9 mouse cellular contexts compared by ENCODE assay signal in genomic region chr4:41762099-41762687, GRCm38 (mm10). TPM values are rescaled to one million over a fixed set of nuclear protein-coding genes. Genes with fewer than 3 reads are reported as not detected.
DNase-seq lines count a peak whose midpoint lies in the region; ATAC-seq lines count a peak whose summit lies in the region.
"Had no signal": no experiment of that assay in that cellular context is flagged by ENCODE, and none has a peak within 500 bp of the region (broad histone marks: within the 10 kb centered on the region; RNA-seq: fewer than 3 reads in every experiment).

No protein-coding gene starts in this region.

- peak; percentile 60 for ATAC-seq in kidney, embryonic 16.5 days (ENCODE audit: low FRiP score, low TSS enrichment)
- peak; percentile 36; the same call in 1 of the 2 replicates for ATAC-seq in hindbrain, embryonic 11.5 days (ENCODE audit: low FRiP score)
- no peak for ATAC-seq in activated CD4-positive, CD25-positive, alpha-beta regulatory T cell, adult 4 months
- no peak for ATAC-seq in inflammation-experienced regulatory T-cells, adult 6 months

- H3K4me3 ChIP-seq in kidney, embryonic 16.5 days (ENCODE audit: low read length) = peak overlapping the region; percentile 52
- no peak overlapping the region for H3K4me3 ChIP-seq in hindbrain, embryonic 11.5 days (ENCODE audit: low read depth, low read length)
- peak overlapping the region; percentile 24 for H3K4me3 ChIP-seq in midbrain, embryonic 10.5 days

- H3K9me3 ChIP-seq in kidney, embryonic 16.5 days (ENCODE audit: low read length) = no peaks in the 10 kb centered on the region
- H3K9me3 ChIP-seq in hindbrain, embryonic 11.5 days (ENCODE audit: control insufficient read depth, low read length) = no peaks in the 10 kb centered on the region
- no peaks in the 10 kb centered on the region for H3K9me3 ChIP-seq in midbrain, embryonic 10.5 days (replicated peaks)

- H3K36me3 ChIP-seq in kidney, embryonic 16.5 days (ENCODE audit: insufficient read depth, low read length) = no peaks in the 10 kb centered on the region
- H3K36me3 ChIP-seq in hindbrain, embryonic 11.5 days (ENCODE audit: control insufficient read depth, insufficient read depth, low read length) = no peaks in the 10 kb centered on the region
- no peaks in the 10 kb centered on the region for H3K36me3 ChIP-seq in midbrain, embryonic 10.5 days

- 31% methylated on average over 8 of the region's 8 CpGs for WGBS in kidney, embryonic 16.5 days
- 40% methylated on average over 8 of the region's 8 CpGs for WGBS in hindbrain, embryonic 11.5 days
- WGBS in midbrain, embryonic 10.5 days = 33% methylated on average over 8 of the region's 8 CpGs

- H3K4me2 ChIP-seq in kidney, embryonic 16.5 days (replicated peaks; ENCODE audit: low read depth, low read length) = peak overlapping the region; percentile 65
- H3K4me2 ChIP-seq in hindbrain, embryonic 11.5 days (replicated peaks; ENCODE audit: low read depth, low read length) = peak overlapping the region; percentile 7

- H3K9ac ChIP-seq in kidney, embryonic 16.5 days (replicated peaks; ENCODE audit: low read length) = peak overlapping the region; percentile 71
- peak overlapping the region; percentile 28; the same call in 1 of the 2 replicates for H3K9ac ChIP-seq in hindbrain, embryonic 11.5 days (ENCODE audit: low read depth, low read length)

- peaks cover 38% of the 10 kb centered on the region for H3K4me1 ChIP-seq in kidney, embryonic 16.5 days (ENCODE audit: insufficient read depth, low read length)
- peaks cover 2% of the 10 kb centered on the region; the same call in 1 of the 2 replicates for H3K4me1 ChIP-seq in hindbrain, embryonic 11.5 days (replicated peaks; ENCODE audit: control insufficient read depth, insufficient read depth, low read length)
- peaks cover 35% of the 10 kb centered on the region for H3K4me1 ChIP-seq in midbrain, embryonic 10.5 days

- H3K27me3 ChIP-seq in kidney, embryonic 16.5 days (ENCODE audit: insufficient read depth, low read length) = no peaks in the 10 kb centered on the region
- H3K27me3 ChIP-seq in hindbrain, embryonic 11.5 days (ENCODE audit: control insufficient read depth, insufficient read depth, low read length) = no peaks in the 10 kb centered on the region
- H3K27me3 ChIP-seq in midbrain, embryonic 10.5 days (ENCODE audit: low read depth, poor library complexity, severe bottlenecking) = no peaks in the 10 kb centered on the region

- H3K27ac ChIP-seq in kidney, embryonic 16.5 days (ENCODE audit: low read length) = peak overlapping the region; percentile 92
- H3K27ac ChIP-seq in hindbrain, embryonic 11.5 days (ENCODE audit: low read depth, low read length) = peak overlapping the region; percentile 34; the same call in 1 of the 2 replicates
- peak overlapping the region; percentile 84 for H3K27ac ChIP-seq in midbrain, embryonic 10.5 days (replicated peaks)
- H3K27ac ChIP-seq: macrophage had no signal

- no peak for DNase-seq in kidney, adult 11 months
- peak; percentile 51 for DNase-seq in embryo, embryonic 11.5 days (ENCODE audit: low read depth, low spot score)
- DNase-seq in hindbrain, embryonic 11.5 days (ENCODE audit: low spot score) = peak; percentile 44
- no peak for DNase-seq in midbrain, embryonic 10.5 days (ENCODE audit: low spot score)
- no peak for DNase-seq in spleen, adult 12 weeks (ENCODE audit: low spot score)

RNA-seq across cellular contexts. Expression of gene Sigmar1, which starts 6.2 kb away (rescaled TPM):
- 98.2 and 100 TPM in 2 replicates for polyA plus RNA-seq in kidney, embryonic 16.5 days (2015; fragmentation: Nextera tagmentation; extraction: Ambion mirVana)
- polyA plus RNA-seq in hindbrain, embryonic 11.5 days (2014; fragmentation: Nextera tagmentation; extraction: Ambion mirVana) = 71.5 and 71.9 TPM in 2 replicates
- polyA plus RNA-seq in midbrain, embryonic 10.5 days (2016; fragmentation: Nextera tagmentation; extraction: Ambion mirVana) = 87.3 and 96.3 TPM in 2 replicates
- 10 to 100 TPM; 35.9 to 40.3 TPM for polyA plus RNA-seq in activated CD4-positive, CD25-positive, alpha-beta regulatory T cell, adult 4 months (2017; shearing (Covaris generic))
- 10 to 100 TPM; 31.8 to 42.9 (median 34.1) TPM for polyA plus RNA-seq in inflammation-experienced regulatory T-cells, adult 6 months (2017; shearing (Covaris generic))

RNA-seq across cellular contexts. Expression of gene Galt, which starts 7.2 kb away (rescaled TPM):
- polyA plus RNA-seq in kidney, embryonic 16.5 days (2015; fragmentation: Nextera tagmentation; extraction: Ambion mirVana) = 61.9 and 65.5 TPM in 2 replicates
- 24.0 and 26.1 TPM in 2 replicates for polyA plus RNA-seq in hindbrain, embryonic 11.5 days (2014; fragmentation: Nextera tagmentation; extraction: Ambion mirVana)
- 19.1 and 21.4 TPM in 2 replicates for polyA plus RNA-seq in midbrain, embryonic 10.5 days (2016; fragmentation: Nextera tagmentation; extraction: Ambion mirVana)
- 10 to 100 TPM; 68.4 to 76.4 TPM for polyA plus RNA-seq in activated CD4-positive, CD25-positive, alpha-beta regulatory T cell, adult 4 months (2017; shearing (Covaris generic))
- 100 to 1,000 TPM in 1 of 3 experiments, 10 to 100 TPM in 2; 43.1 to 105 (median 70.1) TPM for polyA plus RNA-seq in inflammation-experienced regulatory T-cells, adult 6 months (2017; shearing (Covaris generic))

RNA-seq across cellular contexts. Expression of gene Ccl27a, which starts 11.9 kb away (rescaled TPM):
- polyA plus RNA-seq in kidney, embryonic 16.5 days (2015; fragmentation: Nextera tagmentation; extraction: Ambion mirVana) = 36.3 and 38.5 TPM in 2 replicates
- 79.4 and 84.8 TPM in 2 replicates for polyA plus RNA-seq in hindbrain, embryonic 11.5 days (2014; fragmentation: Nextera tagmentation; extraction: Ambion mirVana)
- 52.4 and 67.6 TPM in 2 replicates for polyA plus RNA-seq in midbrain, embryonic 10.5 days (2016; fragmentation: Nextera tagmentation; extraction: Ambion mirVana)
- 10 to 100 TPM in 1 of 2 experiments, 1 to 10 TPM in 1; 8.6 to 10.1 TPM for polyA plus RNA-seq in activated CD4-positive, CD25-positive, alpha-beta regulatory T cell, adult 4 months (2017; shearing (Covaris generic))
- 10 to 100 TPM in 1 of 3 experiments, 1 to 10 TPM in 2; 4.7 to 11.9 (median 6.4) TPM for polyA plus RNA-seq in inflammation-experienced regulatory T-cells, adult 6 months (2017; shearing (Covaris generic))

RNA-seq across cellular contexts. Expression of gene Arid3c, which starts 31.3 kb away (rescaled TPM):
- polyA plus RNA-seq in kidney, embryonic 16.5 days (2015; fragmentation: Nextera tagmentation; extraction: Ambion mirVana) = not detected in 2 replicates
- 0.68 and 0.93 TPM in 2 replicates for polyA plus RNA-seq in hindbrain, embryonic 11.5 days (2014; fragmentation: Nextera tagmentation; extraction: Ambion mirVana)
- 0.28 and 0.63 TPM in 2 replicates for polyA plus RNA-seq in midbrain, embryonic 10.5 days (2016; fragmentation: Nextera tagmentation; extraction: Ambion mirVana)
- polyA plus RNA-seq in activated CD4-positive, CD25-positive, alpha-beta regulatory T cell, adult 4 months (2017; shearing (Covaris generic)) = not detected
- not detected for polyA plus RNA-seq in inflammation-experienced regulatory T-cells, adult 6 months (2017; shearing (Covaris generic))
- polyA plus RNA-seq: macrophage had no signal

RNA-seq across cellular contexts. Expression of gene Dctn3, which starts 39.2 kb away (rescaled TPM):
- polyA plus RNA-seq in kidney, embryonic 16.5 days (2015; fragmentation: Nextera tagmentation; extraction: Ambion mirVana) = 137 and 149 TPM in 2 replicates
- 187 and 192 TPM in 2 replicates for polyA plus RNA-seq in hindbrain, embryonic 11.5 days (2014; fragmentation: Nextera tagmentation; extraction: Ambion mirVana)
- polyA plus RNA-seq in midbrain, embryonic 10.5 days (2016; fragmentation: Nextera tagmentation; extraction: Ambion mirVana) = 150 and 167 TPM in 2 replicates
- 100 to 1,000 TPM; 107 to 114 TPM for polyA plus RNA-seq in activated CD4-positive, CD25-positive, alpha-beta regulatory T cell, adult 4 months (2017; shearing (Covaris generic))
- polyA plus RNA-seq in inflammation-experienced regulatory T-cells, adult 6 months (2017; shearing (Covaris generic)) = 100 to 1,000 TPM in 1 of 3 experiments, 10 to 100 TPM in 2; 88.8 to 122 (median 95.5) TPM

Comparison
In these comparisons a context has a peak if more than half of its experiments do, and no peak if none do; other contexts are left out.
1. ATAC-seq: peak in kidney, embryonic 16.5 days (single experiment) and hindbrain, embryonic 11.5 days (single experiment); none in activated CD4-positive, CD25-positive, alpha-beta regulatory T cell, adult 4 months (single experiment) and inflammation-experienced regulatory T-cells, adult 6 months (single experiment).
2. H3K27ac ChIP-seq: peak in every context shown above with its lines; median percentile 92 in kidney, embryonic 16.5 days; 84 in midbrain, embryonic 10.5 days; 34 in hindbrain, embryonic 11.5 days.
3. DNase-seq: peak in embryo, embryonic 11.5 days (single experiment) and hindbrain, embryonic 11.5 days (single experiment); none in kidney, adult 11 months (single experiment), midbrain, embryonic 10.5 days (single experiment) and spleen, adult 12 weeks (single experiment).